Mouse (Mus musculus): Measurements from ENCODE around the gene Olfr1206.

The Olfr1206 gene

GRCm38 (mm10) chr2:88862931-88863330, at the start of gene Olfr1206:
Gene Olfr1206, plus strand, starts transcription at chr2:88863231.
- DNase-seq = no peak

GRCm38 (mm10) chr2:88814196-88814595, 48.8 kb upstream of the Olfr1206 start, which contains the start of gene Olfr1202:
Gene Olfr1202, plus strand, starts transcription at chr2:88814496.
- DNase-seq = no peak

GRCm38 (mm10) chr2:88829437-88829836, 33.6 kb upstream of the Olfr1206 start, which contains the start of gene Olfr1205:
Gene Olfr1205, plus strand, starts transcription at chr2:88829737.
- no peak for DNase-seq

GRCm38 (mm10) chr2:88838477-88838876, 24.6 kb upstream of the Olfr1206 start:
- DNase-seq = no peak

GRCm38 (mm10) chr2:88848992-88849391, 14.0 kb upstream of the Olfr1206 start, which contains the start of gene Olfr1204:
Gene Olfr1204, plus strand, starts transcription at chr2:88849292.
- no peak for DNase-seq

GRCm38 (mm10) chr2:88902211-88902610, 39.2 kb downstream of the Olfr1206 start, which contains the start of gene Olfr1208:
Gene Olfr1208, minus strand, starts transcription at chr2:88902311.
- DNase-seq = no peak

GRCm38 (mm10) chr2:88915057-88915456, 52.0 kb downstream of the Olfr1206 start, which contains the start of gene Olfr1209:
Gene Olfr1209, minus strand, starts transcription at chr2:88915157.
- DNase-seq = no peak

Measured in right cerebral cortex, adult 18-20 months (tissue).